Mouse (Mus musculus): ENCODE results near the gene Dad1. TPM values are rescaled to one million over a fixed set of nuclear protein-coding genes. Genes with fewer than 3 reads are reported as not detected.
A peak's percentile ranks its signal among the peaks of the same experiment; 100 is the strongest.

Gene Dad1
- polyA plus RNA-seq, 1 experiment from 2014 or later: 271 TPM

DNA sequence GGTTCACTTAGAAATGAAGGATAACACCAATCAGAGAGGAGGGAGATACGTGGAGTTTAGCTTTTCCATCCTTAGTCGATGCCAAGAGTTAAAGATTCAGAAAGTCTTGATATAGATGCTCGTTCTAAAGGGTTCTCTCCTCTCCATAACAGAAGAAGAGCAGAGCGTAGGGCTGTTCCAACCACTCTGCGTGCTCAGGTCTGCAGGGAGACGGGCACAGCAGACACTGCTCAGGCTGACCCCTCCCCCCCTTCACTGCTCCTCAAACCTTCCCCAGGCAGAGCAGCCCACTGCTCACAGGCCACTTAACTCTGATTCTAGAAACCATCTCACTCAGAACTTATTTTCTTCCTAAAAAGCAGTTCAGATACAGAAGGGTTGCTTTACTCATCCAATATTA, 45.2 kb downstream of the Dad1 start:
- Histone ChIP-seq H3K27me3 (ENCODE audit: insufficient read depth, poor library complexity, severe bottlenecking) (no peaks in the 10 kb centered on the region), H3K9me3 (no peaks in the 10 kb centered on the region), H3K36me3 (no peaks in the 10 kb centered on the region), H3K4me3 (no peak overlapping the region), H3K4me1 (replicated peaks) (no peaks in the 10 kb centered on the region), H3K27ac (no peak overlapping the region)
- WGBS: 76% methylated on average over 6 of the region's 6 CpGs
- no peak for DNase-seq (ENCODE audit: low spot score)

DNA sequence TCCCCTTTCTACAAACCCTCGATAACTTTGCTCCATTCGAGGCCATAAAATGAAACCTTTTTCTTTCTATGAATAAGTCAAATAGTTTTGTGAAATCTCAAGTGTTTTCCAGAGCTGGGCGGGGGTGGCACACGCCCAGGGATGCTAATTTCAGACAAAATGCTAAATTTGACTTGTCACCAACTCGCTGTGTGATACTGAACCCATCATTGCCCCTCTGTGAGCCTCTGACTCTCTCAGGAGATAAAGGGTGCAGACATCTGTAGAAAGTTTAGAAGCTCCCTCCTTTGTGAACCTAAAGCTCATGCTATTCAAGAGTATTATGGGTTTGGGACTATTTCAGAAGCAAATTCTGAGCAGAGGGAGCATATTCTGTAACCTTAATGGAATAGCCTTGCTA, 46.0 kb downstream of the Dad1 start:
- Histone ChIP-seq H3K36me3 (no peaks in the 10 kb centered on the region), H3K4me1 (replicated peaks) (no peaks in the 10 kb centered on the region), H3K27me3 (ENCODE audit: insufficient read depth, poor library complexity, severe bottlenecking) (no peaks in the 10 kb centered on the region), H3K4me3 (no peak overlapping the region), H3K27ac (no peak overlapping the region), H3K9me3 (no peaks in the 10 kb centered on the region)
- no peak for DNase-seq (ENCODE audit: low spot score)
- 85% methylated on average over 5 of the region's 5 CpGs for WGBS

DNA sequence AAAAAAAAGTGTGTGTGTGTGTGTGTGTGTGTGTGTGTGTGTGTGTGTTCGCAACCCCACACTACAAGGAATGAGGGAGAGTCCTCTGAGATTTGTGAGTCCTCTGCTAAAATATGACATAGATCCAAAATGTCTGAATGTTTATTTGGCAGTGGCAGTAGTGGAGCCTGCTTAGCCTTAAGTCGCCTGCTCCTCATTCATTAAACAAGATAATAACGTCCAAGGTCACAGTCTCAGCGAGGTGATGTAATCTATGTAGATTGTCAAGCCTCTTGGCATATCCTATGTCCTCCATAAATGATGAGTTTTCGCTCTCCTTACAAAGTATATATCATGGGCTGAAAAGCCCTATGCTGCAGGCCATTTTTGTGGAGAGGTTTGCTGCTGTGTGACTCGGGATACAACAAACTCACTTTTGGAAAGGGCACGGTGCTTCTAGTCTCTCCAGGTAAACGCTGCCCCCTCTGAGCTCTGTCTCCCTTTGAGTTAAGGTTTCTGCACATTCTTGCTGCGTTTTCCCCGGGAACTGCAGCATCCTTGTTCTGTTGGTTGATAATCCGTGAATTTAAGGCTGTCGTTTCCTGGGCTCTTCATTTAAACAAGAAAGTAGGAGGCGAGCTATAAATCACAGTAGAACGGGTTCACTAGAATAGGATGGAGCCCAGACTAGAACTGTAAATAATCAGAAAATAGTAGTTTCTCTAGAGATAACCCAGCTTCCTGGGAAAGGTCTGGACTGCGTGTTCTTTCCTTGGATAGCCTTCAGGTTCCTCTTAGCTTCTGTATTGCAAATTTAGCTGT, 47.0 kb downstream of the Dad1 start:
- Histone ChIP-seq H3K27me3 (ENCODE audit: insufficient read depth, poor library complexity, severe bottlenecking) (no peaks in the 10 kb centered on the region), H3K4me1 (replicated peaks) (no peaks in the 10 kb centered on the region), H3K36me3 (no peaks in the 10 kb centered on the region), H3K9me3 (no peaks in the 10 kb centered on the region), H3K4me3 (no peak overlapping the region), H3K27ac (no peak overlapping the region)
- DNase-seq (ENCODE audit: low spot score): no peak
- WGBS: 83% methylated on average over 15 of the region's 15 CpGs

DNA sequence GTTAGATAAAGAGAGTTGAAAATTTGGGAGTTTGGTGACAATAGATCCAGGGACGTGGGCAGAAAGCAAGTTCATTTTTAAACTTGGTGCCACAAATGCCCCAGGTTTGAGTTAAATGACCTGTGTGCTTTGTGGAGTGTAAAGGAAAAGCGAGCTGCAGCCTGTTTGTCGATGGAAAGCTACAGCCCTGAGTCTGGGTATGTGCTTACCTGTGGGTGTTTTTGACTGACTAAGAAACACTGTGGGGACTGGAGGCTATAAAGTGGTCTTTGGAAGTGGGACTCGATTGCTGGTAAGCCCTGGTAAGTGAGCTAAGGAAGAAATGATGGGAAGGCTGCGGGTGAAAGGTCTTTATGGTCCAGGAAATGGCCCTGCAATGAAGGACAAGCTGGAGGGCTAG, 47.6 kb downstream of the Dad1 start:
- Histone ChIP-seq H3K9me3 (no peaks in the 10 kb centered on the region), H3K4me3 (no peak overlapping the region), H3K27ac (no peak overlapping the region), H3K4me1 (replicated peaks) (no peaks in the 10 kb centered on the region), H3K27me3 (ENCODE audit: insufficient read depth, poor library complexity, severe bottlenecking) (no peaks in the 10 kb centered on the region), H3K36me3 (no peaks in the 10 kb centered on the region)
- WGBS: 91% methylated on average over 5 of the region's 5 CpGs
- DNase-seq (ENCODE audit: low spot score): no peak

DNA sequence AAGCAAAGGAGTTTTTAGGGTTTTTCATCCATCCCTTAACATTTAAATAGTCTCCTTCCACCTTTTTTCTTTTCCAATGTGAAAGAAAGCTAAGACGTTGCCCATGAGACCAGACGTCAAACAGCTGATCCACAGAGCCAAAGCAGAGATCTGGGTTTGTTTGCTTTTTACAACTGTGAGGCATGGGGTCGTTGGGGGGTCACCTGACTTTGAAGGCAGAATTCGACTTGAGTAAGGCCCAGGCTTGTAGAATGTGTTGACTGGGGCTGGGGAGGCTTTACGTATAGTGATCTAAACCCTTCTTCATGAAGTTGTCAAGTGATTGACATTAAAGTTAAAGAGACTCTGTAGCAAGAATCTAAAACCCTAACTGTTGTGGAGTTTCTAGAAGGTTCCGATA, 48.0 kb downstream of the Dad1 start:
- no peaks in the 10 kb centered on the region for H3K36me3 ChIP-seq
- WGBS: 62% methylated on average over 6 of the region's 6 CpGs
- DNase-seq (ENCODE audit: low spot score): no peak

DNA sequence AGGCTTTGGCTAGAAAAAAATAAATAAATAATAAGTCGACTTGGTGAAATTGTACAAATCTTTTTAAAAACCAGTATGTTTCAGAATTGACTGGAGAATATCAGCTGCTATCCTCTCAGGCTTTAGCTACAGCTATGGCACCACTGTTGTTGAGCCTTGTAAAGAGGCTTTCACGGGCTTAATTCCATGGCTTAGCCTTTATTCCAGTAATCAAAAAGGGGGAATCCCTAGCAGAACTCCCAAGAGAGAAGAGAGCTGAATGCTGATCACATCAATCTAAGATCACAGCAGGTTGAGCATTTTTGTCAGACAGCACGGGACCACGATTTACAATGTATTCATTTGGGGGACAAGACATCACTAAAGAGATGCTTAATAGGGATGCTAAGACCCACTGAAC, 49.1 kb downstream of the Dad1 start:
- DNase-seq (ENCODE audit: low spot score): no peak
- H3K4me3 ChIP-seq: no peak overlapping the region
- H3K4me1 ChIP-seq (replicated peaks): no peaks in the 10 kb centered on the region
- no peaks in the 10 kb centered on the region for H3K9me3 ChIP-seq
- 69% methylated on average over 4 of the region's 4 CpGs for WGBS
- H3K27ac ChIP-seq: no peak overlapping the region
- no peaks in the 10 kb centered on the region for H3K36me3 ChIP-seq
- H3K27me3 ChIP-seq (ENCODE audit: insufficient read depth, poor library complexity, severe bottlenecking): no peaks in the 10 kb centered on the region

More for the DNA sequence above, 48.0 kb downstream of the Dad1 start:
- H3K27me3 ChIP-seq (ENCODE audit: insufficient read depth, poor library complexity, severe bottlenecking): no peaks in the 10 kb centered on the region
- no peak overlapping the region for H3K27ac ChIP-seq
- H3K9me3 ChIP-seq: no peaks in the 10 kb centered on the region
- H3K4me3 ChIP-seq: no peak overlapping the region
- no peaks in the 10 kb centered on the region for H3K4me1 ChIP-seq (replicated peaks)

DNA sequence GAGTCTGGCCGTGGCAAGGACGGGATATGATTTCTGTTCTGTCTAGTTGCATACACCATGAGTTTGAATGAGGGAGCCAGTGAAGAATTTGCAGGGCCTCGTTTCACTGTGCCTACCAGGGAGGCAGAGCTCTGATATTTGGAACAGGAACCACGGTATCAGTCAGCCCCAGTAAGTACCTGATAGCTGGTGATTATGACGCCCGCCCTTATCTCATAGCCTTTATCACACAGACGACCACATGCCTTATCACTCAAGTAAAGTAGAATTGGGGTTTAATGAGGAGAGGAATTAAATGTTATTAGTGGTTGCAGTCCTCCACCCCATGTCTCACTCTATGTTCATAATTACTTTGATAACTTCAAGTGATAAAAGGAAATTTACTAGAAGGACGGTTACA, 49.6 kb downstream of the Dad1 start:
- H3K9me3 ChIP-seq: no peaks in the 10 kb centered on the region
- DNase-seq (ENCODE audit: low spot score): no peak
- no peaks in the 10 kb centered on the region for H3K27me3 ChIP-seq (ENCODE audit: insufficient read depth, poor library complexity, severe bottlenecking)
- H3K36me3 ChIP-seq: no peaks in the 10 kb centered on the region
- no peak overlapping the region for H3K27ac ChIP-seq
- H3K4me3 ChIP-seq: no peak overlapping the region
- 91% methylated on average over 8 of the region's 8 CpGs for WGBS
- H3K4me1 ChIP-seq (replicated peaks): no peaks in the 10 kb centered on the region

DNA sequence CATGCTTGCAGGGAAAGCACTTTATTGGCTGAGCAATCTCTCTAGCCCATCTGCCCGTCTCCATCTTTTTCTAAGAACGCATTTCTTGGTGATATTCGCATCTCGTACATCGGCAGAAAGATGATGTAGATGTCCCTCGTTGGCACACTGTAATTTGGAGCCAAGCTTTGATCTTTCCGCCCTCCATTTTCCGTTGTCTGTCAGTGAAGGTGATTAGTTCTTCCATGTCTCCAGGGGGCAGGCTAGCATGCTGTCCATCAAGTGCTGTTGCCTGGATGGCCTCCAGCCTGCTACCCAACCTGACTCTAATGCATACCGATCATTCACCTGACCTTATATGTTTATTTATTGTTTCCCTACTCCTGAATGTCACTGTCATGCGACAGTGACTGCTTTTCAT, 50.1 kb downstream of the Dad1 start:
- Histone ChIP-seq H3K36me3 (no peaks in the 10 kb centered on the region), H3K27ac (peak overlapping the region; percentile 12; the same call in 1 of the 2 replicates), H3K9me3 (no peaks in the 10 kb centered on the region), H3K4me3 (no peak overlapping the region), H3K4me1 (replicated peaks) (no peaks in the 10 kb centered on the region), H3K27me3 (ENCODE audit: insufficient read depth, poor library complexity, severe bottlenecking) (no peaks in the 10 kb centered on the region)
- 92% methylated on average over 10 of the region's 10 CpGs for WGBS
- DNase-seq (ENCODE audit: low spot score): no peak

DNA sequence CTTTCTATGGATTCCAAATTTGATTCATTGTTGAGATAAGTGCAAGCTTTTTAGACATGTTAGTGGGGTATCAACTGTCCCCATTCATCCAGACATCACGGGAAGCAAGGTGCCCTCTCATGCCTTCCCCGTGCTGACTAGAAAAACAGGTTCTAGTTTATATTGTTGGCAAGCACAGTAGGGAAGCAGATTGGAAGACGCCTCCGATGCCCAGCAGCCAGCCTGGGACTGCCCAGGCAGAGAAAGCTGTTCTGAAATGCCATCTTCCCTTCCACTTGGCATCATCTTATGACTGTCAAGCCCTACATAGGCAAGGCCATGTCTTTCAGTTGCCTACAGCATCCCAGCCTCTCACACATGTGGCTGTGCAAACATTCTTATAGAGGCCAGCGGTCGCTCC, 50.7 kb downstream of the Dad1 start:
- Histone ChIP-seq H3K4me3 (no peak overlapping the region), H3K27ac (peak overlapping the region; percentile 12; the same call in 1 of the 2 replicates), H3K4me1 (replicated peaks) (no peaks in the 10 kb centered on the region), H3K9me3 (no peaks in the 10 kb centered on the region), H3K36me3 (no peaks in the 10 kb centered on the region), H3K27me3 (ENCODE audit: insufficient read depth, poor library complexity, severe bottlenecking) (no peaks in the 10 kb centered on the region)
- DNase-seq (ENCODE audit: low spot score): no peak
- 92% methylated on average over 6 of the region's 6 CpGs for WGBS

DNA sequence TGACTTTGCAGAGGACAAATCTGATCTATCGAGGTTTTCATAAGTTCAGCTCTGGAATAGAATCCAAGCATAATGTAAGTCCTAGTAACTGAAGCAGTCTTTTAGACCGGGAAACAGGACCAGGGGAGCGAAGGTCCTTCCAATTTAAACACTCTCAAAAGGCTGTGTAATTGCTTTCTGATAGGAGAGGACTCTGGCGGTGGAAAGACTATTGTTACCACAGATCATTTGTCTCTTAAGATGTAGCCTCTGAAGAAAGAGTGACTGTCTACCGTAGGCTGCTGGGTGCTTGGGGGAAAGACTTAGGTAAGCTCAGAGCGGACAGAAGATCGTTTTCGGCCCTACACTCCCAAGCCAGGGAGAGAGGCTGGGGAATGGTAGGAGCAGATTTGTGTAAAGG, 53.5 kb downstream of the Dad1 start:
- 71% methylated on average over 8 of the region's 8 CpGs for WGBS
- H3K27me3 ChIP-seq (ENCODE audit: insufficient read depth, poor library complexity, severe bottlenecking): no peaks in the 10 kb centered on the region
- no peaks in the 10 kb centered on the region for H3K4me1 ChIP-seq (replicated peaks)
- no peaks in the 10 kb centered on the region for H3K36me3 ChIP-seq
- no peak for DNase-seq (ENCODE audit: low spot score)
- H3K4me3 ChIP-seq: no peak overlapping the region
- H3K9me3 ChIP-seq: no peaks in the 10 kb centered on the region
- H3K27ac ChIP-seq: no peak overlapping the region

DNA sequence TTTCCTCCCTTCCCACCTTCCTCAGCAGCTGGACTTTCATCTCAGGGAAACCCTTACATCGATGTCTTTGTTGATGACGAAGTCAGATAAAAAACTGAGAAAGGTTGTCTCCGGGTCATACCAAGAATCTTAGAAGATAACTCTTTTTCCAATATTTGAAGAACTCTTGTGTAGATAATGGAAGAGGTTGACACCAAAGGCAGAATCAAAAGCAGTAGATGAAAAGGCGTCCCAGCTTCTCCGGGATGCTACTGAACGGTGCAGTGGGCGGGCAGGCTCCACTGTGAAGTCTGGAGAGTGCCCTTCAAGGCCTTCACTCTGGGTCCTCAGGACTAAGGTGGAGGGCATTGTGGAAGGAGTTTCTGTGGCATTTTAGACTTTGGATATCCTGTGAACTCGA, 54.2 kb downstream of the Dad1 start:
- no peak for DNase-seq (ENCODE audit: low spot score)
- no peaks in the 10 kb centered on the region for H3K36me3 ChIP-seq
- no peaks in the 10 kb centered on the region for H3K4me1 ChIP-seq (replicated peaks)
- H3K9me3 ChIP-seq: no peaks in the 10 kb centered on the region
- H3K4me3 ChIP-seq: no peak overlapping the region
- H3K27ac ChIP-seq: no peak overlapping the region
- WGBS: 88% methylated on average over 8 of the region's 8 CpGs
- H3K27me3 ChIP-seq (ENCODE audit: insufficient read depth, poor library complexity, severe bottlenecking): no peaks in the 10 kb centered on the region

DNA sequence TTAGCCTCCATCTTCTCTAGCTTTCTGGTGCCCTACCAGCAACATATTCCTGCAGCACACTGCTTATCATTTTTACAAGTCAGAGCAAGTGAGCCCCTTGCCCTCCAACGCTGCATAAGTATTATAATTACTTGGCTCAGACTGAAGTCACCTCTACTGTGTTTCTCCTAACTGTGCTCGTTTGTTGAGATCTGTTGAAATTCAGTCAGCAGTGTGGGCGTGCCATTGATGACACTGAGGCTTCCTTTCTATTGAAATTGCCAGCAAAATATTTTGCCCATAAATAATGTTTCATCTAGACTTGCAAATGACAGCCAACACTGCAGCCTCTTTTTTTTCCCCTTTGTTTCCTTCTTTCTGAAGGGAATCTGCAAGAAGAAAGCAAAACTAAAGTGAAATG, 56.2 kb downstream of the Dad1 start:
- 82% methylated on average over 3 of the region's 3 CpGs for WGBS
- Histone ChIP-seq H3K4me3 (no peak overlapping the region), H3K27ac (no peak overlapping the region)

DNA sequence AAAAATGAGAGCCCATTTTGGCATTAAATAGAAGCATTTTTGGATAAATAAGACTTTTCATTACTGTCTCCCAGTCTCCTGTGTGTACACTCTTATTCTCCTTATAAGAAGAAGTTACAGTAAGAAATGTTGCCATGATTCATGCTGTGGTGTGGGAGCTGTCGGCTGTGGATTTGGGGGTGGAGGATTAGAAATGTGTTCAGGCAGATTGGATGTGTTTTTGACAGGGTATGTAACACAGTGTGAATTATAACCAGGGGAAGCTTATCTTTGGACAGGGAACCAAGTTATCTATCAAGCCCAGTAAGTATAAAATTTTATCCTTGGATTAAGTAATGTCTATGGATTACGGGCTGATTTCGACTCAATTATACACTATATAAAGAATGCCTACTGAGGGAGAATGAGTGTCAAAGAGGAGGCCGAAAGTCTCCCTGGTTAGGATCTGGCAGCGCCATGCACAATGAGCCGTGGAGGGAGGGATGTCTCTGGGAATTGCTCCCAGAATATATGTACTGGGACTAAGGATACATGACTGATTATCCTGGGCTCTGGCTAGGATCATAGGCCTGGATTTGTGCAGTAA, 58.0 kb downstream of the Dad1 start:
- no peaks in the 10 kb centered on the region for H3K9me3 ChIP-seq
- WGBS: 93% methylated on average over 6 of the region's 6 CpGs
- H3K4me3 ChIP-seq: no peak overlapping the region
- H3K27ac ChIP-seq: no peak overlapping the region
- H3K4me1 ChIP-seq (replicated peaks): peaks cover 21% of the 10 kb centered on the region
- no peaks in the 10 kb centered on the region for H3K36me3 ChIP-seq
- no peaks in the 10 kb centered on the region for H3K27me3 ChIP-seq (ENCODE audit: insufficient read depth, poor library complexity, severe bottlenecking)
- DNase-seq (ENCODE audit: low spot score): no peak

More for the DNA sequence above, 56.2 kb downstream of the Dad1 start:
- no peaks in the 10 kb centered on the region for H3K9me3 ChIP-seq
- no peak for DNase-seq (ENCODE audit: low spot score)
- H3K27me3 ChIP-seq (ENCODE audit: insufficient read depth, poor library complexity, severe bottlenecking): no peaks in the 10 kb centered on the region
- H3K4me1 ChIP-seq (replicated peaks): 0 out of 2 replicates have a peak, but pooled peaks cover 8% of the 10 kb centered on the region
- H3K36me3 ChIP-seq: no peaks in the 10 kb centered on the region

Data from hindbrain, embryonic 10.5 days (tissue).